In the genomic region with DNA sequence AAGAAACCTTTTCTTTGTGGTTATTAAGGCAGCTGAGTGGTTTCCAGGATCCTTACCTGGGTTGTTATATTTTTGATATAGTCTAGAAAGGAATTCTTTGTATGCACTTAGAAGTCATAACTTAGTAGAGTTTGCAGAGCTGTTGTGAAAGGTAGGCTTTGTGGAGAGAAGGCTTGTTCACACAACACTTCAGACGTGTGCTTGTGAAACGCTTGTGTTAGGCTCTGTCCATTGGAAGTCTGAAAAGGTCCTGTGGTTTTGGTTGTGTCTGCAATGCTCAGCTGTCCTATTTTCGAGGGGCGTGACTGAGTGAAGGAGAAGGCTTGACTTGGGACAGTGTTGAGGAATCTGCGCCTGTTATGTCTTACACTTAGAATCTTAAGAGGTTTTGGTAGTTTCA, we compare ENCODE assay signal across 15 mouse cellular contexts.
"Had no signal": no experiment of that assay in that cellular context is flagged by ENCODE, and none has a peak within 500 bp of the region (broad histone marks: within the 10 kb centered on the region; RNA-seq: fewer than 3 reads in every experiment).

No protein-coding gene starts in this region.

- H3K9ac ChIP-seq: neural tube, embryonic 15.5 days; stomach, embryonic 15.5 days had no signal

- H3K4me2 ChIP-seq: neural tube, embryonic 15.5 days; stomach, embryonic 15.5 days had no signal

- H3K4me3 ChIP-seq: neural tube, embryonic 15.5 days; stomach, embryonic 15.5 days had no signal

- H3K27me3 ChIP-seq: neural tube, embryonic 15.5 days; stomach, embryonic 15.5 days had no signal

- H3K36me3 ChIP-seq: neural tube, embryonic 15.5 days; stomach, embryonic 15.5 days had no signal

- H3K4me1 ChIP-seq: stomach, embryonic 15.5 days had no signal

- DNase-seq: retina, postnatal 1 day; right cerebral cortex, adult 18-20 months; right cerebral cortex, postnatal 14 days; right cerebral cortex, postnatal 25 days; right cerebral cortex, postnatal 4 days; spleen, adult 18-20 months; thymus, adult 18-20 months; thymus, adult 2 months; thymus, postnatal 14 days; thymus, postnatal 25 days; thymus, postnatal 36 days; thymus, postnatal 4 days had no signal

- H3K27ac ChIP-seq: neural tube, embryonic 15.5 days; stomach, embryonic 15.5 days; stomach, postnatal 0 days had no signal

- H3K9me3 ChIP-seq: neural tube, embryonic 15.5 days; stomach, embryonic 15.5 days had no signal
